Mouse (Mus musculus): ENCODE results near the gene Tmcc2.

Gene Tmcc2

GRCm38 (mm10) chr1:132336921-132337320 is 54.2 kb downstream of the Tmcc2 start:
- H3K9me3 ChIP-seq (ENCODE audit: low read length) = no peaks in the 10 kb centered on the region
- no peak overlapping the region for H3K4me3 ChIP-seq (replicated peaks; ENCODE audit: low read length)
- peaks cover 12% of the 10 kb centered on the region for H3K36me3 ChIP-seq (ENCODE audit: insufficient read depth, low read length)
- H3K27me3 ChIP-seq (ENCODE audit: insufficient read depth, low read length) = peaks cover 5% of the 10 kb centered on the region; the same call in 1 of the 2 replicates
- H3K4me1 ChIP-seq (replicated peaks; ENCODE audit: low read depth, low read length) = peaks cover 85% of the 10 kb centered on the region
- TF ChIP-seq NANOG (IDR thresholded peaks at IDR 0.05; ENCODE audit: borderline replicate concordance, low read length) (no peak), CTCF (conservative IDR thresholded peaks at IDR 0.05; ENCODE audit: low read length) (no peak), POU5F1 (IDR thresholded peaks at IDR 0.05; ENCODE audit: borderline replicate concordance, low read length) (no peak)

- Histone ChIP-seq H3K4me3 (replicated peaks; ENCODE audit: low read length) (peak overlapping the region; percentile 59), H3K4me1 (replicated peaks; ENCODE audit: low read depth, low read length) (peaks cover 87% of the 10 kb centered on the region), H3K36me3 (ENCODE audit: insufficient read depth, low read length) (peaks cover 26% of the 10 kb centered on the region), H3K27me3 (ENCODE audit: insufficient read depth, low read length) (peaks cover 13% of the 10 kb centered on the region; the same call in 1 of the 2 replicates), H3K9me3 (ENCODE audit: low read length) (no peaks in the 10 kb centered on the region)
- TF ChIP-seq CTCF (conservative IDR thresholded peaks at IDR 0.05; ENCODE audit: low read length) = no peak
- no peak for TF ChIP-seq POU5F1 (IDR thresholded peaks at IDR 0.05; ENCODE audit: borderline replicate concordance, low read length)
- no peak for TF ChIP-seq NANOG (IDR thresholded peaks at IDR 0.05; ENCODE audit: borderline replicate concordance, low read length)
Observed at GRCm38 (mm10) chr1:132335378-132335965, 55.6 kb downstream of the Tmcc2 start.

DNA sequence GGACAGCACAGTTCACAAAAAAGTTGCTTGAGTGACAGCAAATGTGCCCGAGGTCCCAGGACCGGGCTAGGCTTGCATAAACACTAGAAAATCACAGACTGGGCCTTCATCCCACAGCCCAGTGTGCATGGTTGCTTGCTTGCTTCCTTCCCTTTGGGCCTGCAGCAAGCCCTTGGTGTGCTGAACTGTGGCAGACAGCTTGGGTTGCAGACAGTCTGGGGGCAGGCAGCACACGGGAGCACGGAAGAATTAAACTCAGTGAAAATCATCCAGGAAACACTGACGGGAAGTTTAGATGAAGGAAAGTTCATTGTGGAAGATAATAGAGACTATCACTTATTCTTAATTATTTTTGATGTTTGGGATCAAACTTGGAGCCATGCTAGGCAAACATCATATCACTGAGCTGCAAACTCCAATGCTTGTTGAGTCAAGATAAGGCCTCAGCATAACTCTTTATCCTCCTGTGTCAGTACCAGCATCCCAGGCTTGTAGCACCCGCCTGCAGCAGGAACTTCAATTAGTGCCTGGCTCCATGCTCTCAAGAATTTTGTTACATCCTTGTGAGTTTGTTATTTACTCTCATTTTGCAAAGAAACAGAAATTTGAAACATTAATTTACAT is 56.8 kb downstream of the Tmcc2 start:
- Histone ChIP-seq H3K4me3 (replicated peaks; ENCODE audit: low read length) (peak overlapping the region; percentile 29; the same call in 1 of the 2 replicates), H3K4me1 (replicated peaks; ENCODE audit: low read depth, low read length) (peaks cover 94% of the 10 kb centered on the region), H3K36me3 (ENCODE audit: insufficient read depth, low read length) (peaks cover 37% of the 10 kb centered on the region), H3K9me3 (ENCODE audit: low read length) (no peaks in the 10 kb centered on the region), H3K27me3 (ENCODE audit: insufficient read depth, low read length) (peaks cover 20% of the 10 kb centered on the region; the same call in 1 of the 2 replicates)
- no peak for TF ChIP-seq CTCF (conservative IDR thresholded peaks at IDR 0.05; ENCODE audit: low read length)
- no peak for TF ChIP-seq POU5F1 (IDR thresholded peaks at IDR 0.05; ENCODE audit: borderline replicate concordance, low read length)
- TF ChIP-seq NANOG (IDR thresholded peaks at IDR 0.05; ENCODE audit: borderline replicate concordance, low read length) = no peak

- TF ChIP-seq POU5F1 (IDR thresholded peaks at IDR 0.05; ENCODE audit: borderline replicate concordance, low read length) (no peak), CTCF (conservative IDR thresholded peaks at IDR 0.05; ENCODE audit: low read length) (no peak), NANOG (IDR thresholded peaks at IDR 0.05; ENCODE audit: borderline replicate concordance, low read length) (no peak)
- Histone ChIP-seq H3K4me3 (replicated peaks; ENCODE audit: low read length) (peak overlapping the region; percentile 29), H3K9me3 (ENCODE audit: low read length) (no peaks in the 10 kb centered on the region), H3K27me3 (ENCODE audit: insufficient read depth, low read length) (peaks cover 22% of the 10 kb centered on the region; the same call in 1 of the 2 replicates), H3K4me1 (replicated peaks; ENCODE audit: low read depth, low read length) (peaks cover 91% of the 10 kb centered on the region), H3K36me3 (ENCODE audit: insufficient read depth, low read length) (peaks cover 40% of the 10 kb centered on the region)
Observed at GRCm38 (mm10) chr1:132333675-132334141, 57.4 kb downstream of the Tmcc2 start.

DNA sequence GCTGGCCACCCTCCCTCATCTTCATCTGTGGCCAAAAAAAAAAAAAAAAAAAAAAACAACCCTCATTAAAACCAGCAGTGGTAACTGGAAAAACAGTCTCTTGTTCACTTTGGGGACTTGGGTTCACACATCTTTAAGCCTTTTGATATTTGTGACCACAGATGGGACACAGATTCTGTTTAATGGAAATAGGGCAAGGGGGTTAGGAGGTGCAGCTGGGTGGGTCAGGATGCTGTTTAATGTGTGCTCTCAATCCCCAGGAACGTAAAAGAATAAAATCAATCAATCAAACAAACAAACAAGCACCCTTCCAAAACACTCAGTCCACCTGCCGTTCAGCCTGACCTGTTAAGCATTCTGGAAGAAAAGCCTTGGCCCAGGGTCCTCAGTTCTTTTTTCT is 57.9 kb downstream of the Tmcc2 start:
- H3K9me3 ChIP-seq (ENCODE audit: low read length) = no peaks in the 10 kb centered on the region
- H3K4me3 ChIP-seq (replicated peaks; ENCODE audit: low read length) = no peak overlapping the region
- peaks cover 27% of the 10 kb centered on the region; the same call in 1 of the 2 replicates for H3K27me3 ChIP-seq (ENCODE audit: insufficient read depth, low read length)
- peaks cover 86% of the 10 kb centered on the region for H3K4me1 ChIP-seq (replicated peaks; ENCODE audit: low read depth, low read length)
- H3K36me3 ChIP-seq (ENCODE audit: insufficient read depth, low read length) = peaks cover 45% of the 10 kb centered on the region
- TF ChIP-seq CTCF (conservative IDR thresholded peaks at IDR 0.05; ENCODE audit: low read length) (no peak), POU5F1 (IDR thresholded peaks at IDR 0.05; ENCODE audit: borderline replicate concordance, low read length) (no peak), NANOG (IDR thresholded peaks at IDR 0.05; ENCODE audit: borderline replicate concordance, low read length) (no peak)

DNA sequence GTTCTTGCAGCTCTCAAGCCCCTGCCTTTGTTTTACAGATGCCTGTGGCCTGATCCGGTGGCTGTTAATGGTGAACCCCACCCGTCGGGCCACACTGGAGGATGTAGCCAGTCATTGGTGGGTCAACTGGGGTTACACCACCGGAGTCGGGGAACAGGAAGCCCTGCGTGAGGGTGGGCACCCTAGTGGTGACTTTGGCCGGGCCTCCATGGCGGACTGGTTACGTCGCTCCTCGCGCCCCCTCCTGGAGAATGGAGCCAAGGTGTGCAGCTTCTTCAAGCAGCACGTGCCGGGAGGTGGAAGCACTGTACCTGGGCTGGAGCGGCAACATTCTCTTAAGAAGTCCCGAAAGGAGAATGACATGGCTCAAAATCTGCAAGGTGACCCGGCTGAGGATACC is 59.8 kb downstream of the Tmcc2 start:
- TF ChIP-seq NANOG (IDR thresholded peaks at IDR 0.05; ENCODE audit: borderline replicate concordance, low read length) (no peak), CTCF (conservative IDR thresholded peaks at IDR 0.05; ENCODE audit: low read length) (peak; percentile 33), POU5F1 (IDR thresholded peaks at IDR 0.05; ENCODE audit: borderline replicate concordance, low read length) (no peak)
- Histone ChIP-seq H3K27me3 (ENCODE audit: insufficient read depth, low read length) (peaks cover 29% of the 10 kb centered on the region; the same call in 1 of the 2 replicates), H3K4me3 (replicated peaks; ENCODE audit: low read length) (peak overlapping the region; percentile 46), H3K36me3 (ENCODE audit: insufficient read depth, low read length) (peaks cover 64% of the 10 kb centered on the region), H3K9me3 (ENCODE audit: low read length) (no peaks in the 10 kb centered on the region), H3K4me1 (replicated peaks; ENCODE audit: low read depth, low read length) (peaks cover 85% of the 10 kb centered on the region)

GRCm38 (mm10) chr1:132330397-132330796 is 60.7 kb downstream of the Tmcc2 start:
- Histone ChIP-seq H3K4me3 (replicated peaks; ENCODE audit: low read length) (no peak overlapping the region), H3K4me1 (replicated peaks; ENCODE audit: low read depth, low read length) (peaks cover 85% of the 10 kb centered on the region), H3K27me3 (ENCODE audit: insufficient read depth, low read length) (peaks cover 29% of the 10 kb centered on the region; the same call in 1 of the 2 replicates), H3K9me3 (ENCODE audit: low read length) (no peaks in the 10 kb centered on the region), H3K36me3 (ENCODE audit: insufficient read depth, low read length) (peaks cover 73% of the 10 kb centered on the region)
- no peak for TF ChIP-seq NANOG (IDR thresholded peaks at IDR 0.05; ENCODE audit: borderline replicate concordance, low read length)
- no peak for TF ChIP-seq CTCF (conservative IDR thresholded peaks at IDR 0.05; ENCODE audit: low read length)
- no peak for TF ChIP-seq POU5F1 (IDR thresholded peaks at IDR 0.05; ENCODE audit: borderline replicate concordance, low read length)

DNA sequence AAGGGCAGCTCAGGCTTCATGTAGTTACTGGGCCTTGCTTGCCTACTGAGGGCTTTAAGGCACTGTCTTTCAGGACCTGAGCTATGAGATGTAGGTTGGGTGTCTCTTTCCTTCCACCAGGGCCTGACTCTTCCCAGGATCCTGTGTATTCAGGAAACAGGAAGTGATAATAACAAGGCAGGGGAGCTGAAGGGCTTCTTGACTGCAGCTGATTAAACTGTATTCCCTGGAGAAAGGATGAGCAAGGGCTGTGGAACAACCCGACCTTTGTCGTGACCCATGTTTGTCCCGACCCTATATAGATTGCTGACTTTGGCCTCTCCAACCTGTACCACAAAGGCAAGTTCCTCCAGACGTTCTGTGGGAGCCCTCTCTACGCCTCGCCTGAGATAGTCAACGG is 61.4 kb downstream of the Tmcc2 start:
- Histone ChIP-seq H3K36me3 (ENCODE audit: insufficient read depth, low read length) (peaks cover 78% of the 10 kb centered on the region), H3K27me3 (ENCODE audit: insufficient read depth, low read length) (peaks cover 29% of the 10 kb centered on the region; the same call in 1 of the 2 replicates), H3K4me1 (replicated peaks; ENCODE audit: low read depth, low read length) (peaks cover 85% of the 10 kb centered on the region), H3K4me3 (replicated peaks; ENCODE audit: low read length) (no peak overlapping the region), H3K9me3 (ENCODE audit: low read length) (no peaks in the 10 kb centered on the region)
- no peak for TF ChIP-seq POU5F1 (IDR thresholded peaks at IDR 0.05; ENCODE audit: borderline replicate concordance, low read length)

Data from E14TG2a.4 (cell line).